Mouse (Mus musculus): Measurements from ENCODE around the gene Wdr82. TPM values are rescaled to one million over a fixed set of nuclear protein-coding genes. Genes with fewer than 3 reads are reported as not detected.

Wdr82 gene
- total RNA-seq, 2 experiments from 2014 or later, result 117 to 126 TPM

DNA sequence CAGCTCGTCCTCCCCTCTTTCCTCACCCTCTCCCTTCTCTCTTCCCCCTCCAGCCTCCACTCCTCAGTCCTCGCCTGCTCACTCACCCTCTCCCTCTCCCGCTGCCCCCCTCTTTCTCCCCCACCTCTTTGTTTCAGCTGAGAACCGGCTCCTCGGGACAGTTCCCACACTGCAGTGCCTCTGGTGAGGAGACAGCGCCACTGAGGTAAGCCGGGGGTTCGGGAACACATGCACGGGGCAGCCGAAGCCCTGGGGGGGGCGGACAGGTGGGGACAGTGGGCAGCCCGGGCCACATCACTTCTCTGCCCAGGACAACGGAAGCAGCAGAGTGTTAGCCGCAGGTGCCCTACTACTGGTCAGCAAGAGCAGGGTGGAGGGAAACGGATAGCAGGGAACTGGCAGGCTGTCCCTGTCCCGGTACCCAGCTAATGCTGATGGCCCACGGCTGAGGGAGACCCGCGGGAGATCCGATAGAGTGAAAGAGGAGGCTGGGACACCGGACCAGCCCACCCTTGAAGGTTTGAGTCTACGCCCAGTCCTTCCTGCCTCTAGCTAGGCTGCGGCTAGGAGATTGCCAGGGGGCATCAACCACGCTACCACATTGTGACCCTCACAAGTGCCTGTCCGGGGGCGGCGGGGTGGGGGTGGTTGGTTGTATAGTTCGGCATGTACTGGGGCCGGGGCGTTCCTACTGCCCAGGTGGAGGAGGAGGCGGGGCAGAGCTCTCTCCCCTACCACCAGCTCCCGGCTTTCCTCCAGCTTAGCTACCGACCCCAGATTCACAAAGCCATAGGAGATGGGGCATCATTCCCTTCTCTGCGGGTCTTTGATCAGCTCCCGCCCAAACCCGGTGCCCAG, 22.0 kb upstream of the Wdr82 start:
- no peak overlapping the region for H3K27ac ChIP-seq
- no peak for DNase-seq (ENCODE audit: extremely low spot score in 1 of 2, low spot score in 2 of 2)
- H3K4me3 ChIP-seq, result peak overlapping the region; percentile 16; the same call in 1 of the 2 replicates
- intact Hi-C loops (cut with DNase I), result no loop called here
- no peak for TF ChIP-seq CTCF (IDR thresholded peaks at IDR 0.05)

GRCm38 (mm10) chr9:106149399-106149754, 21.4 kb upstream of the Wdr82 start:
- Histone ChIP-seq H3K4me3 (no peak overlapping the region), H3K27ac (no peak overlapping the region)
- no peak for TF ChIP-seq CTCF (IDR thresholded peaks at IDR 0.05)
- DNase-seq (ENCODE audit: extremely low spot score in 1 of 2, low spot score in 2 of 2), result no peak
- intact Hi-C loops (cut with DNase I), result no loop called here

DNA sequence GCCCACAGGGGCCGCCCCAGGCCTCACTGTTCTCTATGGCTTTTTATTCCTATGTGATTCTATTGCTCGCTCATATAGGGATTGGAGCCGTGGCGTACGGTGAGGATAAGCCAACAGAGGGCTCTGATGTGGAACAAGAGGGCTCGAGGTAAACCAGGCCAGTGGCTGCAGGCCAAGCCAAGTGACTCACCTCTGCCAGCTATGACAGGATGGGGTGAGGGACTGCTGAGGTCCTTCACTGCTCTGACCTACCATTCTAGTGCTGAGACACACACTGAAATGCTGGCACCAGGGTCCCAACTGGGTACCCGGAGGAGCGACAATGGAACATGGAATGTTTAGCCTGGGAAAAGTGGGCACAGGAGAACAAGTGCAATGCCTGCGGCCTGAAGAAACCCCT, 16.6 kb upstream of the Wdr82 start:
- Histone ChIP-seq H3K27ac (no peak overlapping the region), H3K4me3 (no peak overlapping the region)
- no peak for TF ChIP-seq CTCF (IDR thresholded peaks at IDR 0.05)
- DNase-seq (ENCODE audit: extremely low spot score in 1 of 2, low spot score in 2 of 2), result no peak
- intact Hi-C loops (cut with DNase I), result no loop called here

DNA sequence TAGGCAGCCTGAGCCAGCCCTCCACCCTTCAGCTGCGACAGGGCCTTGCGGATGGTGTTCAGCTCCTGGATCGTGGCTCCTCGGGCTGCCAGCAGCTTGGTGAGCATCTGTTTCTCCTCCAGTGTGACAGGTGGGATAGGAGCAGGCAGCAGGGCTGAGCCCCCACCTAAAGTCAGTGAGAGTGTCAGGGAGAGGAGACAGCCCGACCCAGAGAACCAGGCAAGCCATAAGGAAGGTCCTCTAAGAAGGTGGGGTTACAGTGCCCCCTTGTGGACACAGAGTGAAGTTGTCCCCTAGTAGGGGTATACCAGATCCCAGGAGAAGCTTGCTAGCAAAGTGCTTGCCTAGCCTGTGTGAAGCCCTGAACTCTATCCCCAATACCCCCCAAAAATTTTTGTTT, 14.3 kb upstream of the Wdr82 start:
- DNase-seq (ENCODE audit: extremely low spot score in 1 of 2, low spot score in 2 of 2), result peak; percentile 47
- intact Hi-C loops (cut with DNase I), result no loop called here

GRCm38 (mm10) chr9:106156921-106157622, 13.7 kb upstream of the Wdr82 start:
- no peak overlapping the region for H3K4me3 ChIP-seq
- intact Hi-C loops (cut with DNase I), result no loop called here
- DNase-seq (ENCODE audit: extremely low spot score in 1 of 2, low spot score in 2 of 2), result no peak
- H3K27ac ChIP-seq, result no peak overlapping the region
- no peak; the same call in 1 of the 2 replicates for TF ChIP-seq CTCF (IDR thresholded peaks at IDR 0.05)

More for the DNA sequence above, 14.3 kb upstream of the Wdr82 start:
- Histone ChIP-seq H3K27ac (no peak overlapping the region), H3K4me3 (no peak overlapping the region)
- TF ChIP-seq CTCF (IDR thresholded peaks at IDR 0.05), result peak; percentile 72

- no peak overlapping the region for H3K27ac ChIP-seq
- TF ChIP-seq CTCF (IDR thresholded peaks at IDR 0.05), result no peak
- no peak for DNase-seq (ENCODE audit: extremely low spot score in 1 of 2, low spot score in 2 of 2)
- no peak overlapping the region for H3K4me3 ChIP-seq
- intact Hi-C loops (cut with DNase I), result no loop called here
Observed at GRCm38 (mm10) chr9:106157623-106157925, 13.2 kb upstream of the Wdr82 start.

DNA sequence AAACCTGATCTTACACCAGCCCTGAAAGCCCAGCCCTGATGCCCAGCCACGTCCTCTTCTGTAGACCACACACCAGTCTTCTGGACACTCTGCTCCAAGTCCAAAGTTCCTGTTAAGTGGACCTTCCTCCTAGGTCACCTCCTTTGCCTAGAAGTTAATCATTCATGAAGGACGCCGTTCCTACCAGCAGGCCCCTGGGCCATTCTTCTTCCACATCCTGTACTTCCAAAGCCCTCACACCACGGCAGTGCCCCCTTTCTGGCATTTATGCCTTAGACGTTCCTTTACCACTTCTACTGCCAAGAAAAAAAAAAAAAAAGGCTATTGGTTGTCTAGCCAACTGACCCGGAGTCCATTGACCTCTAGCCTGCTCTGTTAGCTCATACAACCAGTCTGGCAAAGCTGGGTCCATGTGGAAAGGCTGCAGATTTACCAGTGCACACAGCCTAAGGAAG, 12.7 kb upstream of the Wdr82 start, which contains the start of gene Glyctk:
Glyctk (minus strand) TSS at position 102 of the 455 bp plus-strand sequence.
- no peak for TF ChIP-seq CTCF (IDR thresholded peaks at IDR 0.05)
- H3K4me3 ChIP-seq, result no peak within 1 kb of the TSS
- intact Hi-C loops (cut with DNase I), result no loop called here
- no peak for DNase-seq (ENCODE audit: extremely low spot score in 1 of 2, low spot score in 2 of 2)
- no peak within 1 kb of the TSS for H3K27ac ChIP-seq

- intact Hi-C loops (cut with DNase I), result no loop called here
- H3K4me3 ChIP-seq, result peak overlapping the region; percentile 55
- no peak for DNase-seq (ENCODE audit: extremely low spot score in 1 of 2, low spot score in 2 of 2)
- no peak for TF ChIP-seq CTCF (IDR thresholded peaks at IDR 0.05)
- H3K27ac ChIP-seq, result peak overlapping the region; percentile 99; the same call in 1 of the 2 replicates
Observed at GRCm38 (mm10) chr9:106159237-106159636, 11.5 kb upstream of the Wdr82 start.

DNA sequence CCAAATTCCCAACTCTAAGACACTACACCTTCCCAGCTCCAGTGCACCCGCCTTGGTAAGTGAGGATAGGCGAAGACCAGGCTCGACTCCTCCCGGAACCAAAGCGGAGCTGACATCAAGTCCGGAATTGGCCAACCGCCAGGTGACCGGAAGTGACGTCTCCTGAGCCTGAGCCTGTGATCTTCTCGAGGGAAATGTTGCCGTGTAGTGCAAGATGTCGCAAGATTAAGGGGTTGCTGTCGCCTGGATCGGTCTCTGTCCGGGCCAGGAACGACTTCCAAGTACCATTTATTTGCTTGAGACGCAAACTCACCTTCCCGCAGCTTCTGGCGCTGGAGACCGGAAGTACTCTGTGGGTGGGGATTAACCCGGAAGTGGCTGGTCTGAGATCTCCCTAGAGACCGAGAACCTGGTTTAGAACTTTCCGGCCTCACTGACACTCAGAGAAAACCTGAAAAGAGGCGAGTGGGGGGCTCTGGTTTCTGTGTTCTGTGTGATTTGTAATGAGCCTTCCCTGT, 10.9 kb upstream of the Wdr82 start:
- H3K4me3 ChIP-seq, result peak overlapping the region; percentile 55
- no peak; the same call in 1 of the 2 replicates for TF ChIP-seq CTCF (IDR thresholded peaks at IDR 0.05)
- H3K27ac ChIP-seq, result peak overlapping the region; percentile 99
- peak; percentile 89 to 94 for DNase-seq (ENCODE audit: extremely low spot score in 1 of 2, low spot score in 2 of 2)
- intact Hi-C loops (cut with DNase I), result no loop called here

GRCm38 (mm10) chr9:106160426-106160825, 10.3 kb upstream of the Wdr82 start:
- intact Hi-C loops (cut with DNase I), result no loop called here
- TF ChIP-seq CTCF (IDR thresholded peaks at IDR 0.05), result no peak
- no peak for DNase-seq (ENCODE audit: extremely low spot score in 1 of 2, low spot score in 2 of 2)
- H3K27ac ChIP-seq, result peak overlapping the region; percentile 99
- peak overlapping the region; percentile 55 for H3K4me3 ChIP-seq

DNA sequence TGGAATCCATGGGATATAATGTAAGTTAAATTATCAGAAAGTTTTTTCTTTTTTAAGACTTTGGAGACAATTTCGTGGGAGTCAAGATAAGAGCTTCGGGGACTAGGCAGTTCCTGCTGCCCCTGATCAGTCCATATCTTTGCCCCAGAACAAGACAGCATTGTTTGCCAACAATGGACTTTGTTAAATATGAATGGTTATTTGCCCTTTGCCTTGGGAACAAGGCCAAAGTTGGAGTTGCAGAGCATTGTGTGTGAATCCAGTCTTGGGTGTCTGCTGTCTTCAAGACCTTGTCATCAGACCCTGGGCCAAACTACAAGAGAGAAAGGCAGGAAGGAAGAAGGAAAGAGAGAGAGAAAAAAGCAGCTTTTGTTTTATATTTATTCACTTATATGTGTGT, 4.0 kb upstream of the Wdr82 start:
- Histone ChIP-seq H3K27ac (no peak overlapping the region), H3K4me3 (no peak overlapping the region)
- no peak for TF ChIP-seq CTCF (IDR thresholded peaks at IDR 0.05)
- intact Hi-C loops (cut with DNase I), result no loop called here
- DNase-seq (ENCODE audit: extremely low spot score in 1 of 2, low spot score in 2 of 2), result no peak

DNA sequence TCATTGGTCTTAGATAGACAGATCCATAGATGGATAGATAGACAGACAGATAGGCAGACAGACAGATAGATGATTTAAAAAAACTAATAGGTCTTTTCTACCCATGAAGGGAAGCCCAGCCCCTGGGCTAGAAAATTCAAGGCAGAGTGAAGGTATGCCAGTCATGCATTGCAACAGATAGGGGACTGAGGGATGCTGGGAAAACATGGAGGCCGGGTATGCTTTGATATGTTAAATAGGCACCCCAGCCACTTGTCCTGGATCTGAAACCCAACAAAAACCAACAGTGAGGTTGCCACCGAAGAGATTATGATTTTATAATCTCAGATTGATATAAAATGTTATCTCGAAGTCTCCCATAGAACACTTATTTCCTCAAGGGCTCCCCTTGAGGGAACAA, 3.5 kb upstream of the Wdr82 start:
- no peak for TF ChIP-seq CTCF (IDR thresholded peaks at IDR 0.05)
- H3K4me3 ChIP-seq, result no peak overlapping the region
- DNase-seq (ENCODE audit: extremely low spot score in 1 of 2, low spot score in 2 of 2), result no peak
- H3K27ac ChIP-seq, result no peak overlapping the region
- intact Hi-C loops (cut with DNase I), result no loop called here

All from left cerebral cortex, adult 2 months (tissue).